29 mouse cellular contexts compared by ENCODE assay signal in genomic region chr13:67791921-67792455, GRCm38 (mm10). TPM values are rescaled to one million over a fixed set of nuclear protein-coding genes. Genes with fewer than 3 reads are reported as not detected.
DNase-seq lines count a peak whose midpoint lies in the region; ATAC-seq and TF ChIP-seq lines count a peak whose summit lies in the region.
"Had no signal": no experiment of that assay in that cellular context is flagged by ENCODE, and none has a peak within 500 bp of the region (broad histone marks: within the 10 kb centered on the region; RNA-seq: fewer than 3 reads in every experiment).

No protein-coding gene starts in this region.

- intact Hi-C loops in left cerebral cortex, postnatal 25 days (cut with DNase I) = no loop called here

- no peak for DNase-seq in CH12.LX (ENCODE audit: extremely low read depth)
- DNase-seq in ES-E14 (ENCODE audit: low read depth, low spot score) = peak; percentile 22
- peak; percentile 18 for DNase-seq in WW6 (ENCODE audit: low read depth, low spot score)
- no peak for DNase-seq in gastrocnemius, adult 18-20 months (ENCODE audit: low spot score)
- no peak for DNase-seq in layer of hippocampus, postnatal 14 days (ENCODE audit: low spot score in 2 of 2)
- DNase-seq in left cerebral cortex, postnatal 25 days (ENCODE audit: low spot score in 2 of 2) = no peak
- DNase-seq: adrenal gland, adult 8-10 months; adrenal gland, postnatal 14 days; adrenal gland, postnatal 36 days; cerebellum, adult 11 months; cerebellum, adult 18-20 months; cerebellum, adult 8-10 months; cerebellum, adult 9-11 months; cerebellum, postnatal 14 days; cerebellum, postnatal 36 days; embryo, embryonic 11 days had no signal

- H3K9ac ChIP-seq in CH12.LX (ENCODE audit: insufficient read depth, low read depth) = no peak overlapping the region
- H3K9ac ChIP-seq in ES-Bruce4 (ENCODE audit: low read depth, poor library complexity, severe bottlenecking) = no peak overlapping the region
- no peak overlapping the region for H3K9ac ChIP-seq in ES-E14 (ENCODE audit: insufficient read depth, low read depth, low read length, poor library complexity, severe bottlenecking)
- H3K9ac ChIP-seq: embryonic facial prominence, embryonic 13.5 days; embryonic facial prominence, embryonic 15.5 days; forebrain, embryonic 12.5 days had no signal

- TF ChIP-seq POLR2A in CH12.LX (IDR thresholded peaks at IDR 0.05; ENCODE audit: low read depth, low read length) (no peak), ES-Bruce4 (IDR thresholded peaks at IDR 0.05; ENCODE audit: insufficient read depth, low read length) (no peak)

- H3K36me3 ChIP-seq in CH12.LX (replicated peaks in 1 of 2; ENCODE audit: control insufficient read depth in 1 of 2, insufficient read depth in 1 of 2, low read length in 1 of 2) = no peaks in the 10 kb centered on the region
- peaks cover 6% of the 10 kb centered on the region; the same call in 1 of the 2 replicates for H3K36me3 ChIP-seq in ES-Bruce4 (ENCODE audit: control insufficient read depth, insufficient read depth, low read length, poor library complexity, severe bottlenecking)
- no peaks in the 10 kb centered on the region for H3K36me3 ChIP-seq in ES-E14 (ENCODE audit: control insufficient read depth, insufficient read depth, low read length, poor library complexity, severe bottlenecking)

- H3K9me3 ChIP-seq in CH12.LX (replicated peaks; ENCODE audit: low read length) (peaks cover 8% of the 10 kb centered on the region), ES-Bruce4 (replicated peaks; ENCODE audit: control insufficient read depth, insufficient read depth, low read length, poor library complexity, severe bottlenecking) (peaks cover 15% of the 10 kb centered on the region), ES-E14 (ENCODE audit: control insufficient read depth, insufficient read depth, low read depth, low read length) (no peaks in the 10 kb centered on the region)
- H3K9me3 ChIP-seq: embryonic facial prominence, embryonic 15.5 days; forebrain, embryonic 12.5 days had no signal

- no peak overlapping the region for H3K4me2 ChIP-seq in CH12.LX (ENCODE audit: insufficient read depth, low read depth, poor library complexity, severe bottlenecking)
- H3K4me2 ChIP-seq: embryonic facial prominence, embryonic 13.5 days; embryonic facial prominence, embryonic 15.5 days; forebrain, embryonic 12.5 days had no signal

- ATAC-seq in cerebellum, adult (ENCODE audit: insufficient number of reproducible peaks, low FRiP score, low TSS enrichment) = no peak
- ATAC-seq: activated CD4-positive, CD25-positive, alpha-beta regulatory T cell, adult 4 months; forebrain, embryonic 14.5 days; forebrain, embryonic 16.5 days had no signal

- TF ChIP-seq CTCF in CH12.LX (conservative IDR thresholded peaks at IDR 0.05 in 1 of 2, IDR thresholded peaks at IDR 0.05 in 1 of 2; ENCODE audit: low read depth in 2 of 2, low read length in 2 of 2) (no peak), ES-Bruce4 (IDR thresholded peaks at IDR 0.05; ENCODE audit: low read depth, low read length) (no peak)

- TF ChIP-seq RAD21 in CH12.LX (IDR thresholded peaks at IDR 0.05; ENCODE audit: low read depth, low read length) = no peak

- TF ChIP-seq EP300 in CH12.LX (IDR thresholded peaks at IDR 0.05; ENCODE audit: low read length) (no peak), ES-Bruce4 (IDR thresholded peaks at IDR 0.05; ENCODE audit: insufficient read depth, low read depth, low read length) (peak; percentile 77; the same call in 1 of the 2 replicates)

- H3K79me2 ChIP-seq in CH12.LX (replicated peaks; ENCODE audit: control insufficient read depth, extremely low read depth, insufficient read depth, poor library complexity, severe bottlenecking) = no peaks in the 10 kb centered on the region

- dilution Hi-C loops in CH12.LX (cut with MboI; ENCODE audit: extremely low pct_ligation_motif_present, extremely low pct_unique_long_range_greater_than_20kb, low sequenced_read_pairs) = no loop called here

- H3K27ac ChIP-seq in CH12.LX (ENCODE audit: insufficient read depth, low read depth) (no peak overlapping the region), ES-Bruce4 (ENCODE audit: insufficient read depth, low read length) (no peak overlapping the region), ES-E14 (ENCODE audit: insufficient read depth, low read depth, low read length, poor library complexity, severe bottlenecking) (peak overlapping the region; percentile 60)
- H3K27ac ChIP-seq: embryonic facial prominence, embryonic 13.5 days; embryonic facial prominence, embryonic 15.5 days; forebrain, embryonic 10.5 days; forebrain, embryonic 12.5 days had no signal

- H3K27me3 ChIP-seq in CH12.LX (replicated peaks) = no peaks in the 10 kb centered on the region
- H3K27me3 ChIP-seq in ES-Bruce4 (ENCODE audit: control insufficient read depth, insufficient read depth, low read length, poor library complexity, severe bottlenecking) = no peaks in the 10 kb centered on the region
- H3K27me3 ChIP-seq: embryonic facial prominence, embryonic 13.5 days; embryonic facial prominence, embryonic 15.5 days; forebrain, embryonic 12.5 days had no signal

- H3K4me3 ChIP-seq in CH12.LX (replicated peaks in 1 of 3; ENCODE audit: low read depth in 2 of 3, low read length in 2 of 3, poor library complexity in 1 of 3) (no peak overlapping the region), ES-Bruce4 (ENCODE audit: low read depth, low read length) (no peak overlapping the region), ES-E14 (ENCODE audit: insufficient read depth in 1 of 2, low read depth in 1 of 2, low read length in 2 of 2, poor library complexity in 1 of 2, severe bottlenecking in 1 of 2) (no peak overlapping the region; a peak in 1 of 4 replicates)
- H3K4me3 ChIP-seq: embryonic facial prominence, embryonic 13.5 days; embryonic facial prominence, embryonic 15.5 days; erythroblast, embryonic 14.5 days; forebrain, embryonic 10.5 days; forebrain, embryonic 12.5 days had no signal

- H3K4me1 ChIP-seq in CH12.LX (ENCODE audit: control insufficient read depth in 1 of 2, insufficient read depth in 2 of 2) (no peaks in the 10 kb centered on the region), ES-Bruce4 (ENCODE audit: control insufficient read depth, insufficient read depth, low read length) (no peaks in the 10 kb centered on the region), ES-E14 (ENCODE audit: control insufficient read depth in 2 of 2, insufficient read depth in 2 of 2, low read length in 2 of 2, poor library complexity in 1 of 2) (peaks cover 0 to 4% of the 10 kb centered on the region in 2 experiments; a peak in 1 of 4 replicates)
- H3K4me1 ChIP-seq: embryonic facial prominence, embryonic 13.5 days; embryonic facial prominence, embryonic 15.5 days; forebrain, embryonic 10.5 days; forebrain, embryonic 12.5 days had no signal

- in situ Hi-C loops in CH12.LX (cut with MboI; ENCODE audit: low pct_ligation_motif_present, low pct_unique_long_range_greater_than_20kb, low sequenced_read_pairs) = no loop called here
- in situ Hi-C loops in ES-E14 (cut with MboI; ENCODE audit: low sequenced_read_pairs in 2 of 2, unreplicated experiment in 2 of 2) = no loop called here

TF ChIP-seq in CH12.LX, 34 proteins besides CTCF, POLR2A, EP300 and RAD21 (continues in another document):
- no peak for TF ChIP-seq TBP (conservative IDR thresholded peaks at IDR 0.05; ENCODE audit: low read depth, low read length)
- TF ChIP-seq RCOR1 (conservative IDR thresholded peaks at IDR 0.05; ENCODE audit: low read depth, low read length) = no peak
- no peak for TF ChIP-seq KAT2A (IDR thresholded peaks at IDR 0.05; ENCODE audit: insufficient replicate concordance, low read length)
- TF ChIP-seq GABPA (IDR thresholded peaks at IDR 0.05; ENCODE audit: insufficient replicate concordance, low read depth, low read length) = no peak

TF ChIP-seq in ES-E14, 5 proteins besides CTCF, POLR2A, EP300 and RAD21:
- TF ChIP-seq ZNF384 (IDR thresholded peaks at IDR 0.05; ENCODE audit: low read depth, low read length) (no peak), CHD2 (IDR thresholded peaks at IDR 0.05; ENCODE audit: low read depth, low read length) (no peak), ZC3H11A (IDR thresholded peaks at IDR 0.05; ENCODE audit: borderline replicate concordance, low read depth, low read length) (no peak), MAFK (IDR thresholded peaks at IDR 0.05; ENCODE audit: insufficient read depth, low read depth, low read length) (no peak), HCFC1 (IDR thresholded peaks at IDR 0.05; ENCODE audit: borderline replicate concordance, insufficient read depth, low read length) (no peak)

RNA-seq across cellular contexts. Expression of gene Zfp493, which starts 12.5 kb away (rescaled TPM):
- total RNA-seq in CH12.LX (2012; rRNA removed) (not detected in 2 replicates), CH12.LX (2014; rRNA removed) (not detected in 2 replicates), ES-E14 (2012; rRNA removed) (6.1 and 6.4 TPM in 2 replicates)
- polyA plus RNA-seq in CH12.LX (2012; ENCODE audit: insufficient read length, low read depth) (not detected in 2 replicates), ES-Bruce4 (2011; ENCODE audit: insufficient read depth, insufficient read length, low read depth, missing spikeins) (15.5 and 16.6 TPM in 2 replicates)
- total RNA-seq in gastrocnemius, adult 18-20 months (2021) = 1 to 10 TPM; 3.0 to 4.2 TPM
- total RNA-seq in layer of hippocampus, postnatal 14 days (2021) = 1 to 10 TPM; 2.8 to 4.8 TPM
- 1 to 10 TPM; 4.1 to 4.4 TPM for total RNA-seq in left cerebral cortex, postnatal 25 days (2021)
- total RNA-seq: MEL had no signal
- polyA plus RNA-seq: erythroblast, embryonic 14.5 days had no signal

RNA-seq across cellular contexts. Expression of gene Zfp273, which starts 21.6 kb away (rescaled TPM):
- total RNA-seq in CH12.LX (2012; rRNA removed) = 2.0 and 2.4 TPM in 2 replicates
- 4.1 and 4.5 TPM in 2 replicates for total RNA-seq in CH12.LX (2014; rRNA removed)
- polyA plus RNA-seq in CH12.LX (2012; ENCODE audit: insufficient read length, low read depth) = 1.9 and 2.0 TPM in 2 replicates
- polyA plus RNA-seq in ES-Bruce4 (2011; ENCODE audit: insufficient read depth, insufficient read length, low read depth, missing spikeins) = 4.8 and 5.5 TPM in 2 replicates
- 3.2 and 3.3 TPM in 2 replicates for total RNA-seq in ES-E14 (2012; rRNA removed)
- 1 to 10 TPM; 1.2 to 1.8 TPM for total RNA-seq in gastrocnemius, adult 18-20 months (2021)
- total RNA-seq in layer of hippocampus, postnatal 14 days (2021) = 1 to 10 TPM; 7.1 to 7.6 TPM
- 1 to 10 TPM; 6.7 TPM for total RNA-seq in left cerebral cortex, postnatal 25 days (2021)
- polyA plus RNA-seq: erythroblast, embryonic 14.5 days had no signal

RNA-seq across cellular contexts. Expression of gene Zfp85, which starts 37.0 kb away (rescaled TPM):
- total RNA-seq in CH12.LX (2012; rRNA removed) (3.0 and 3.3 TPM in 2 replicates), CH12.LX (2014; rRNA removed) (6.4 and 7.0 TPM in 2 replicates), ES-E14 (2012; rRNA removed) (1.7 and 2.7 TPM in 2 replicates)
- polyA plus RNA-seq in CH12.LX (2012; ENCODE audit: insufficient read length, low read depth) (2.7 and 3.1 TPM in 2 replicates), ES-Bruce4 (2011; ENCODE audit: insufficient read depth, insufficient read length, low read depth, missing spikeins) (4.4 and 5.5 TPM in 2 replicates)
- total RNA-seq in gastrocnemius, adult 18-20 months (2021) = 1 to 10 TPM; 1.5 to 1.6 TPM
- 1 to 10 TPM; 5.7 to 6.9 TPM for total RNA-seq in layer of hippocampus, postnatal 14 days (2021)
- 1 to 10 TPM; 5.4 to 6.4 TPM for total RNA-seq in left cerebral cortex, postnatal 25 days (2021)
- polyA plus RNA-seq: erythroblast, embryonic 14.5 days had no signal

RNA-seq across cellular contexts. Expression of gene Gm10037, which starts 38.9 kb away (rescaled TPM):
- total RNA-seq in CH12.LX (2012; rRNA removed) (not detected in 2 replicates), CH12.LX (2014; rRNA removed) (not detected in 2 replicates), ES-E14 (2012; rRNA removed) (2.4 and 5.3 TPM in 2 replicates)
- polyA plus RNA-seq in CH12.LX (2012; ENCODE audit: insufficient read length, low read depth) (not detected in 2 replicates), ES-Bruce4 (2011; ENCODE audit: insufficient read depth, insufficient read length, low read depth, missing spikeins) (5.4 and 8.5 TPM in 2 replicates)
- total RNA-seq in gastrocnemius, adult 18-20 months (2021) = under 1 TPM; 0.62 to 0.93 TPM
- total RNA-seq in layer of hippocampus, postnatal 14 days (2021) = 1 to 10 TPM; 6.0 to 6.5 TPM
- 10 to 100 TPM; 11.8 to 12.8 TPM for total RNA-seq in left cerebral cortex, postnatal 25 days (2021)
- total RNA-seq: common myeloid progenitor, adult 5-6 weeks; MEL had no signal
- polyA plus RNA-seq: C2C12; erythroblast, embryonic 14.5 days had no signal

Comparison
In these comparisons a context has a peak if more than half of its experiments do, and no peak if none do; other contexts are left out.
1. DNase-seq: peak in ES-E14 (single experiment) and WW6 (single experiment); none in CH12.LX (single experiment), gastrocnemius, adult 18-20 months (single experiment), layer of hippocampus, postnatal 14 days (0 of 2) and left cerebral cortex, postnatal 25 days (0 of 2).